Mouse (Mus musculus): ENCODE results near the gene Gm20388.

- TF ChIP-seq CTCF (IDR thresholded peaks at IDR 0.05; ENCODE audit: control insufficient read depth, insufficient read depth, low read length) = no peak
- TF ChIP-seq POLR2A (IDR thresholded peaks at IDR 0.05; ENCODE audit: borderline replicate concordance, control insufficient read depth, low read depth, low read length) = no peak
Observed at GRCm38 (mm10) chr8:120379015-120379414, 468.4 kb downstream of the Gm20388 start.

Data from bone marrow, adult 2 months (tissue).